Mouse (Mus musculus) right cerebral cortex, postnatal 36 days (tissue): Measurements from ENCODE around the gene Entpd1.

Source experiments
- DNase-seq, 2 experiments: peaks; one replicate each; pipeline ENCODE4 v3.0.0; 2022; ENCODE audit warnings: low spot score in 2 of 2, mixed read lengths in 1 of 2

The Entpd1 gene

DNA sequence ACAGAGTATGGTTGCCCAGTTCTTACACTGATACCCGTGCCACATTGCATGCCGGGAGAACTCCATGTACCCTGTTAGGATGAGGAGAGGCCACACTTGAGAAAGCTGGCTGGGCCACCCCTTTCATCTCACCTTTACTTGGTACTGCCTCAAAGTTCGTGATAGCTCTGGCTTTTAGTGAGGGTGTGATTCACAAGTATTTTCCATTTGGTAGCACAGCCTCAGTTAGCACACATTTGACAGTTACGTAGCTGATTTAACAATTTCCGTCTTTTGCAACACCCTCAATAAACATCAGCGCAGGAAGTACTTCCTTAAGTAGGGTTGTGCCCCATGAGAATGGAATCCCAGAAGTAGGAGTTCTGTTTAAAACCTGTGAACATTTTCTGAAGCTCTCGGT lies 53.6 kb downstream of the Entpd1 start:
- DNase-seq, result no peak

DNA sequence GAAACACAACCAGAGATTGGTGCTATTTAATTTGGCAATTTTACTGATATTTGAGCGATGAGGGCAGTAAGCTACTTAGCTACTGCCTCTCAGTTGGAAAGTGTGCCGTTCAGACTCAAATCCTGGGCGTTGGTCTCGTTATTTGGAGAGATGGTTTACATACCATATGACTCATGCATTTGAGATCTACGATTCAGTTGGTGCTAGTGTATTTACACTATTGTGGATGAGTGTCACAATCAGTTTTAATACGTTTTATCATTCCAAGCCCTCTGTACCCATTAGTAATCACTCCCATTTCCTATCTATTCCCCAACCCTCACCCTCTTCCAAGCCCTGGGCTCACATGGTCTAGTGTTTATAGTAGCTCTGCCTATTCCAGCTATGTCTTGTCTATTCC lies 54.9 kb downstream of the Entpd1 start:
- DNase-seq, result no peak

GRCm38 (mm10) chr19:40675329-40675728 lies 63.2 kb downstream of the Entpd1 start:
- no peak for DNase-seq

DNA sequence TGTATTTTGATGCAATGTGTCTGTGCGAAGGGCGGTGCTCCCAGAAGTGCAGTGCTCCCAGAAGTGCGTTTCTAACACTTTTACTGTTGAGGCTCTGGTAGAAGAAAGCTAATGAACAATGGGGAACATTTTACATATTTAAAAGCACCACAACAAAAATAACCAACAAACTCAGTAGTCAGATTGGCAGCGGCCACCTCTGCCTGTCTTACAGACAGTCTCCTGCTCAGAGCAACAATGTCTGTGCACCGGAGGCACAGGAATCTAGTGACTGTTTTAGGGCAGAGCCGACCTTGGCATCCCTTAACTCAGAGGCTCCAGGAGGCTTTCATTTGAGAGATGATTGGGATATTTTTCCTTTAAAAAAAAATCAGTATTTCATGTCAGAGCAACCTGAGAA lies 65.9 kb downstream of the Entpd1 start:
- no peak for DNase-seq

DNA sequence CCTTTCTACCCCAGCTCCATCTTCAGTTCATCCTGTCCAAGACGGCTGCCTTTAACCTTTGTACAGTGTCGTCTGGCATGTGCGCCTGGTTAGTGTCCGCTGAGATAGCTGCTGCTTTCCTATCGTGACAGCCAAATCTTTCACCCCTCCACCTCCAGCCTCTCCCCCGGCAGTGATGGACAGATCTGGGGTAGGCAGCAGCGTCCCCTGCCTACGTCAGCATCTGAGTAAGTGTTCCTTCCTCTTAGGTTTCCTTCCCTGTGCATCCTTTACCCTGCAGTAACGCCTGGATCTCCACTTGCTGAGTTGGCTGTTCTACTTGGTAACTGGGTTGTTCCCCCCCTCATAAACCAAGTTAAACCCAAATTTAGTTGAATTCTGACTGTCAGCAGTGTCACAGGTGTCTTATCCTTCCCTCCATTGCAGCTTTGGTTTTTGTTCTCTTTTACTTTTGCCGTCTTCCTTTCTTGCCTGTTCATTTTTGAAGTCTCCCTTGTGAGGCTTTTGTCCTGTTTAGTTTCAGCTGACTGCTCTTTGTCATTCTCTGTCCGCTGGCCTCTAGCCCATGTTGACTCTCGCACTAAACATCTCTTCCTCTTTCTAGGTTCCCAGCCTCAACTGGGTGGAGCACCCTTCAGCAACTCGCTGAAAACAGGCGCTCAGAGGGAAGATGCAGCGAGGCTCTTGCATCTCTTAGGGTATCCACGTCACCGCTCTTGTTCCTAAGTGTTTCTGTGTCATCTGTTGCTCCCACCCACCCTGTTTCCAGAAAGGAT lies 66.6 kb downstream of the Entpd1 start:
- no peak for DNase-seq

- no peak for DNase-seq
Observed at GRCm38 (mm10) chr19:40679632-40680031, 67.5 kb downstream of the Entpd1 start.

- no peak for DNase-seq
Observed at GRCm38 (mm10) chr19:40684124-40684523, 72.0 kb downstream of the Entpd1 start.

- DNase-seq, result no peak
Observed at GRCm38 (mm10) chr19:40684566-40684965, 72.4 kb downstream of the Entpd1 start.

GRCm38 (mm10) chr19:40687291-40687927 lies 75.2 kb downstream of the Entpd1 start:
- DNase-seq, result no peak

GRCm38 (mm10) chr19:40693201-40693600 lies 81.0 kb downstream of the Entpd1 start:
- no peak for DNase-seq

DNA sequence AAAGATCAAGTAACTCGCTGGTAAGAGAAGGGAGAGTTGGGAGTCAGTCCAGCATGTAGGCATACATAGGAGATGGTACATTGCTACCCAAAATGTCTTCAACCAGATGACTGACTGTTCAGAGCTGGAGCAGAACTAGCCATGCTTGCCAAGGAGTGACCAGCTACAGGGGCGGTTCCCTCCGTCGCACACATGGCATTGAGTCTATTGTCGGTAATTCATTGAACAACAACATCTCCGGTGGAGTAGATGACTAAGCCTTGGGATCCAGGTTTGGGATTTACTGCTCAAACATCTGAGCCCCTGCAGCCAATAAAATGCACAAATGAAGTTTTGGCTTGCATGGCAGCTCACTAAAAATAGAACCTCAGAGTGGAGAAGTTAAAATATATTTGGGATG lies 84.0 kb downstream of the Entpd1 start:
- DNase-seq, result no peak

GRCm38 (mm10) chr19:40698103-40698853 lies 86.1 kb downstream of the Entpd1 start:
- no peak for DNase-seq

DNA sequence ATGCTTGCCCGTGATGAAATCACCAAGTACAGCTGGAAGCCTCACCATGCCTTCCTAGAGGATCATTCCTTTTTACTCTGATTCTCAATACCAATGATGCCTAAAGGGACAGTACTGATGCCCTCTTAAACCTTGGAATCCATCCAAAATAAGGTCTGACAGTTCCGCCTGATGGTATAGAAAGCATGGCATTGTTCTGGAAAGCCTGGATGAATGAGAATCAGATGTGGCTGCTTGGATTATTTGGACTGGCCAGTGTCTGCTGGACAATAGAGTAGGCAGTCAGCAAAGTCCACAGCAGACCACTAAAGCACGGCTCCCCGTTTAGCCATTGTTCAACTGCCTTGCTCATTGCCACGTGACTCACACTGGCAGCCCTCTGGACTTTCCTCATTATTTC lies 87.7 kb downstream of the Entpd1 start:
- no peak for DNase-seq

DNA sequence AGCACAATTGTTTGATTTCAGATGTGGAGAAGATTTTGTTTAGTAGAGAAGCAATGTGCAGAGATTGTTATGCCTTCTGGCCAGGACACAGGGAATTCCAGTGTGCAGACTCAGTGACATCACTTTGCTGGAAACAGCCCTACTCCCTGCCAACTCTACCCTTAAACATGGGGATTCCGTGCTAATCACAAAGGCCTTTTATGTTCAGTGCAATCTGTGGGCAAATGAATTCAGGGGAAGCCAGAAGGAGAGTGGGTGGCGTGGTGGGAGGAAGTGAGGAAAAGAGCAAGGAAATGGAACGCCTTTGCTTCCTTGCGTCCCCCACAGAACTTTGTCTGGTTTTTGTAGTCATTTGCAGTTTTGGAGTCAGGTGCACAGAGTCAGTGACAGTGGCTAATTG lies 90.2 kb downstream of the Entpd1 start:
- DNase-seq, result peak; percentile 65 to 80

DNA sequence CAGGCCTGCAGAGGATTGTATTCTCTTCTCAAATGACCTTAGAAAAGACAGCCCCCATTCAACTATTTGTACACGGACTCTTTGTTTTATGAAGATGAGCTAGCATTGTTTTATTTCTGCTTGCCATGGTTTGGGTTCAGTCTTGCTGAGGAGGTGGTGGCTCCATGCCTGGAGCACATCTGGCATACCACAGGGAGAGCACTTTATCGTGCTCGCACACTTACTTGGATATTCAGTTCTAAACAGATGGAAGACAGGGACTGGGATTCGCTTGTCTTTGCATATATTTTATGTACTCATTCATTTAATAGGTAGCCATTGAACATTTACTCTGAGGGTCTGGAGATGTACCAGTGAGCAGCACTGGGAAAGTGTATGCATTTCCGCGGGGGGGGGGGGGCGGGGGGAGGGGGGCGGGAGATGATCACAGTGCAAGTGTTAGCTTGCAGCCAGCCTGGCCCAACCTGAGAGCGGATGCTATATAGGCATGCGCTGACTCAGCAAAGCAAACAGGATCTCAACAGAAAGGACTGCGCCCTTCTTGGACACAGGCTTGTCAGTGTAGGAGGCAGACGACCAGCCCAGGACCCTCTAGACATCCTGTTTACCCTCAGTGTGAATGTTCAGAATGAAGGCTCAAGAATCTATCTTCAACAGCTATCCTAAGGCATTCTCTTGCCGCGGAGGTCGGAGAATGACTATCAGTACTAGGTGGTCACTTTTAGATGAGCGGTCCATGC lies 100.9 kb downstream of the Entpd1 start:
- DNase-seq, result no peak

DNA sequence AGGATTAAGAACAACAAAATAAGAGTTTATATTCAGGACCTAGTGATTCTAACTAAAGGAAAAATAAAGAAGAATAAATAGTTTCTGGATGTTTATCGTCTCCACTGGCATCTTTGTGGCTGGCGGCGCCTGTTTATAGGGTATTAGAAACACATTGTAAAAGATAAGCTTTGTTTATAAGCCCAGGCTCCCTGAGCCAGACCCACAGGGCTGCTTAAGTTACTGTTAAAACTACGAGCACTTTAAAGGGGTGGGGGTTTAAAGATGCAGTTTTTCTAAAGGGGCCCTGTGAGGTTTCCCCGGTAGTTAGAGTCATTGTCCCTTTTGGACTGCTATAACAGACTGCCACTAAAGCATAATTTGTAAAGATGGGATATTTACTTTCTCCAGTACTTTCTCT lies 102.5 kb downstream of the Entpd1 start:
- DNase-seq, result no peak

GRCm38 (mm10) chr19:40716981-40717380 lies 104.8 kb downstream of the Entpd1 start:
- no peak for DNase-seq

DNA sequence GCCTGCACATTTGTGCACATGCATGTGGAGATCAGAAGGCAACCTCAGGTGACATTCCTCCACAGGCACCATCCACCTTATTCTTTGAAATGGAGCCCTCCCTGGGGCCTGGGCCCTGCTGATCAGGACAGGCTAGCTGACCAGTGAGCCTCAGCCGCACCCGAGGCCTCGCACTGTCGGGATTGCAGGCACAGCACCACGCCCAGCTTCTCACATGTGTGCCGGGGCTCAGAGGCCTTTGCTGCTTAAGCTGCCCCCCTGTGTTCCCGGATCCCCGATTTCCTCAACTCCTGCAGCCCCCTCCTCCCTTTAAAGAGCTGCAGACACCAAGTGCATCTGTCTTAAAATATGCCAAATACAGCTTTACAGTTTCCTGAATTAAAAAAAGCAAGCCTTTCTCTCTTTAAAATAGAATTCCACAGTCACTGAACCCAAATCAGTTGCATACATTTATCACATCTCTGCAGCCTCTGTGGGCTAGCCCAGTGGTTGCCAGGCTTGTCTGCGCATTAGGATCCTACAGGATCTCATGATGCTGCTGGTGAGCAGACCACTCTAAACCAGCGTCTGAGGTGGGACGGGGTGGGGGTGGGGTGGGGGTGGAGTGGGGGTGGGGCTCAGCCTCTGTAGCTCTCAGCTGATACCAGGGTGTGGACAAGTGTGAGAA lies 107.4 kb downstream of the Entpd1 start:
- peak in 1 of 2 experiments; percentile 39 for DNase-seq

DNA sequence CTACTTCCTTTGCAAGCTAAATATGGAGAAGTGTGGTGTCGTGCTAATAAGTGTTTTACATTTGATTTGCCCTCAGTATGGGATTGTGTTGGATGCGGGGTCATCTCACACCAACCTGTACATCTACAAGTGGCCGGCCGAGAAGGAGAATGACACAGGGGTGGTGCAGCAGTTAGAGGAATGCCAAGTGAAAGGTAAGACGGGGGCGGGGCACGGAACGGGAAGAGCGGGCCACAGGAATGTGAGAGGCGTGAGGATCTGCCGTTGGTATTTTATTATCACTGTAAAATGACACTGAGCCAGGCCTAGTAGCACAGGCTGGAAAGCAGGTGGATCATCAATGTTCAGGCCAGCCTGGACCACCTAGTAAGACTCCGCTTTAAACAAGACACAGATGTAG lies 108.2 kb downstream of the Entpd1 start:
- DNase-seq, result no peak

DNA sequence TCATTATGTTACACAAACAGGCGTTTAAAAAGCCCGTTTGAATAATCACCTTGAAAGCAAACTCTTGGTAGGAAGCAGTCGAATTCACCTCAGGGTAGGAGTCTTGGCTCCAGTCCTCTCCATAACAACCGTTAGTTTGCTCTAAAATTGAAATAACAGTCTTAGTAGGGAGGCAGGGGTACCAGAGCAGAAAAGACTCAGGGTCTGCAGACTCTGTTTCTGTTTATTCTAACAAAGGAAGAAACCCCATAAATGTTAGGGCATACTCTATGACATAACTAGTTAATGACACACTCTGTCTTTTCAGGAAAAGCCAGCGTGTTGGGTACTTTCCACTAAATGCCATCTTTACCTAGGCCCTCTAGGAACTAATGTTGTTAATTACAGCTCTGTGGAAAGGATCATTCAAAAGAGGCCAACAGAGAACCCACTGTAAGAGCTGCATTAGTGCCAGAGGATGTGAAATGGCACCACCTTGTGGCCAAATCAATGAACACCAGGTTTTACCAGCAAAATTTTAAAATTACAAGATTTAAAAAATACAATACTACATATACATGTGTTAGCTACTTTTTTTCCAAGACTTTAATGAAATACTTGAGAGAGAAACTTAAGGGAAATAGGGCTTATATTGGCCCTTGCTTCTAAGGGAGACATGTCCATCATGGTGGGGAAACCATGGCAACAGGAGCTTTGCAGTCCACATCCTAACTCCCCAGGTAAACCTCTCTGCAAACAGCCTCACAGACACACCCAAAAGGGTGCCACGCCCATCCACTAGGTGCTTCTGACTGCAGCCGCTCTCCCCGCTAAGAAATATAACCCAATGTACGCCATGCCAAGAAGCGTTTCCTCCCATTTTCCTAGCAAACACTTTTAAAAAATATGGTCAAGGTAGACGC lies 110.2 kb downstream of the Entpd1 start:
- DNase-seq, result peak in 1 of 2 experiments; percentile 36
